Mouse (Mus musculus): ENCODE data around the gene Ccdc151. TPM values are rescaled to one million over a fixed set of nuclear protein-coding genes. Genes with fewer than 3 reads are reported as not detected.
A peak's percentile ranks its signal among the peaks of the same experiment; 100 is the strongest.

The Ccdc151 gene
- polyA plus RNA-seq (2014; fragmentation: Nextera tagmentation; extraction: Ambion mirVana) = 2.7 and 3.5 TPM in 2 replicates

DNA sequence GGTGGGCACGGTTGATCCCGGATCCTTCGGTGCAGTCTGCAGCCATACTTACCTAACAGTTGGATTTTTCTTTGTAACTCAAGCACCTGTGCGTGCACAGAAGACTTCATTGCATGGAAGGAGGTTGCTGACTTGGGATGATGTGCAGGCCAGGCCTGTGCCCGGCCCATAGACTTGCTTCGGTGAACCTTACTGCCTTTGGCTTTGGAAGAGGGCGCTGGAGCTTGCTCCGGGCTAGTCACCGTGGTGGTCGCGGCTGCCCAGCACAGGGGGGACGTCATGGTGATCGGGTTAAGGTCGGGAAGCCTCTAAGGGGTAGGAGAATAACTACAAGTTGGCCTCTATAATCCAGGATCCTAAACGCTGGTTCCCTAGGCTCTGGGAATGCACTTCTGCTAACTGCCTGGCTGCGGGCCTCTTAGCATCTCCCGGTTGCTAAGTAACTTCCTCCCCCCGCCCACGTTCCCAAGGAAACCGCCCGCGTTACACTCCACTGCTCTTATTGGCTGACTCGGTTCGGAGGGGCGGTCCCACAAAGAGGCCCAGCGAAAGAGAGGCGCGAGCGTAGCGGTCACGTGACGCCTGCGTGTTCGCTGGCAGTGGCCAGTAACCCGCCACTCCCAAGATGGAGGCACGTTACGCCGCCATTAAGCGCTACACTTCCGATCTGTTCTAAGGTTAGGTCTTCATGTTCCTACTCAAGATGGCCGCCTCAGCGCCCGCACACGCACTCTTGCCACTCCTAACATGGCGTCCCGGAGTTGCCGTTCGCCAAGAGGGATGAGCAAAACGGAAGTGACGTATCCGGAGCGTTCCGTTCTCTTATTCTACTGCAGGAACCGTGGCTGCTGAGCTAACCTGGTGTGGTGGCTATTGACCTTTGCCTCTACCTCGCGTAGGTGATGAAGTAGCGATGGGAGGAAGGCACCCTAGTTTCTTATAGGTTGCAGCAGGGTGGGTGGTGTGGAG, at the start of gene Ccdc151, which contains the start of gene Prkcsh:
Gene Ccdc151, minus strand, starts transcription at position 441 of the 969 bp plus-strand sequence.
Gene Prkcsh, plus strand, starts transcription at position 613 of the 969 bp plus-strand sequence.
- H3K36me3 ChIP-seq (ENCODE audit: control insufficient read depth, insufficient read depth, low read length) = peaks cover 6% of the 10 kb centered on the region
- peak; percentile 100 for DNase-seq (ENCODE audit: low spot score)

GRCm38 (mm10) chr9:22051958-22052254, 49.5 kb upstream of the Ccdc151 start, which contains the start of gene Elavl3:
Elavl3 (minus strand) TSS chr9:22052023.
- Histone ChIP-seq H3K4me1 (ENCODE audit: control insufficient read depth, insufficient read depth, low read length) (peaks cover 16% of the 10 kb centered on the region), H3K9me3 (ENCODE audit: control insufficient read depth, low read length) (no peaks in the 10 kb centered on the region), H3K4me2 (ENCODE audit: low read depth) (peak within 1 kb of the TSS; percentile 68), H3K4me3 (ENCODE audit: low read depth, low read length) (peak within 1 kb of the TSS; percentile 81), H3K36me3 (ENCODE audit: control insufficient read depth, insufficient read depth, low read length) (no peaks in the 10 kb centered on the region), H3K27me3 (ENCODE audit: control insufficient read depth, insufficient read depth, low read length) (peaks cover 19% of the 10 kb centered on the region), H3K27ac (ENCODE audit: low read depth, low read length) (peak within 1 kb of the TSS; percentile 80), H3K9ac (ENCODE audit: low read length) (peak within 1 kb of the TSS; percentile 89)
- DNase-seq (ENCODE audit: low spot score) (peak; percentile 89), ATAC-seq (ENCODE audit: insufficient read depth, low FRiP score, low TSS enrichment) (peak; percentile 73)
- WGBS = under 1% methylated on average over 21 of the region's 28 CpGs

More for the DNA sequence above, at the start of gene Ccdc151, which contains the start of gene Prkcsh:
- H3K27ac ChIP-seq (ENCODE audit: low read depth, low read length) = peak within 1 kb of the TSS; percentile 11; the same call in 1 of the 2 replicates
- peak within 1 kb of the TSS; percentile 58 for H3K9ac ChIP-seq (ENCODE audit: low read length)
- peak; percentile 98 for ATAC-seq (ENCODE audit: insufficient read depth, low FRiP score, low TSS enrichment)
- H3K4me1 ChIP-seq (ENCODE audit: control insufficient read depth, insufficient read depth, low read length) = peaks cover 9% of the 10 kb centered on the region
- no peaks in the 10 kb centered on the region for H3K27me3 ChIP-seq (ENCODE audit: control insufficient read depth, insufficient read depth, low read length)
- WGBS = 6% methylated on average over 57 of the region's 57 CpGs
- peak within 1 kb of the TSS; percentile 92 for H3K4me2 ChIP-seq (ENCODE audit: low read depth)
- H3K4me3 ChIP-seq (ENCODE audit: low read depth, low read length) = peak within 1 kb of the TSS; percentile 70
- no peaks in the 10 kb centered on the region for H3K9me3 ChIP-seq (ENCODE audit: control insufficient read depth, low read length)

GRCm38 (mm10) chr9:22051161-22051957, 48.9 kb upstream of the Ccdc151 start:
- peak; percentile 21 for ATAC-seq (ENCODE audit: insufficient read depth, low FRiP score, low TSS enrichment)
- DNase-seq (ENCODE audit: low spot score) = peak; percentile 59
- Histone ChIP-seq H3K9ac (ENCODE audit: low read length) (peak overlapping the region; percentile 89), H3K36me3 (ENCODE audit: control insufficient read depth, insufficient read depth, low read length) (no peaks in the 10 kb centered on the region), H3K27me3 (ENCODE audit: control insufficient read depth, insufficient read depth, low read length) (peaks cover 19% of the 10 kb centered on the region), H3K9me3 (ENCODE audit: control insufficient read depth, low read length) (no peaks in the 10 kb centered on the region), H3K4me3 (ENCODE audit: low read depth, low read length) (peak overlapping the region; percentile 81), H3K4me2 (ENCODE audit: low read depth) (peak overlapping the region; percentile 68), H3K4me1 (ENCODE audit: control insufficient read depth, insufficient read depth, low read length) (peaks cover 16% of the 10 kb centered on the region), H3K27ac (ENCODE audit: low read depth, low read length) (peak overlapping the region; percentile 80)
- WGBS = 1% methylated on average over 57 of the region's 67 CpGs

- H3K4me3 ChIP-seq (ENCODE audit: low read depth, low read length) = peak overlapping the region; percentile 81
- H3K4me1 ChIP-seq (ENCODE audit: control insufficient read depth, insufficient read depth, low read length) = peaks cover 16% of the 10 kb centered on the region
- peak; percentile 67 for ATAC-seq (ENCODE audit: insufficient read depth, low FRiP score, low TSS enrichment)
Observed at GRCm38 (mm10) chr9:22050351-22050889, 48.0 kb upstream of the Ccdc151 start.

GRCm38 (mm10) chr9:22049721-22050270, 47.4 kb upstream of the Ccdc151 start:
- Histone ChIP-seq H3K9ac (ENCODE audit: low read length) (peak overlapping the region; percentile 89), H3K4me3 (ENCODE audit: low read depth, low read length) (peak overlapping the region; percentile 81), H3K36me3 (ENCODE audit: control insufficient read depth, insufficient read depth, low read length) (no peaks in the 10 kb centered on the region), H3K9me3 (ENCODE audit: control insufficient read depth, low read length) (no peaks in the 10 kb centered on the region), H3K27ac (ENCODE audit: low read depth, low read length) (peak overlapping the region; percentile 80), H3K4me2 (ENCODE audit: low read depth) (peak overlapping the region; percentile 68), H3K27me3 (ENCODE audit: control insufficient read depth, insufficient read depth, low read length) (peaks cover 19% of the 10 kb centered on the region), H3K4me1 (ENCODE audit: control insufficient read depth, insufficient read depth, low read length) (peaks cover 16% of the 10 kb centered on the region)
- WGBS = 57% methylated on average over 4 of the region's 4 CpGs
- ATAC-seq (ENCODE audit: insufficient read depth, low FRiP score, low TSS enrichment) (no peak), DNase-seq (ENCODE audit: low spot score) (peak; percentile 36)

More at GRCm38 (mm10) chr9:22050351-22050889, 48.0 kb upstream of the Ccdc151 start:
- peak; percentile 91 for DNase-seq (ENCODE audit: low spot score)
- no peaks in the 10 kb centered on the region for H3K9me3 ChIP-seq (ENCODE audit: control insufficient read depth, low read length)
- H3K27me3 ChIP-seq (ENCODE audit: control insufficient read depth, insufficient read depth, low read length) = peaks cover 19% of the 10 kb centered on the region
- under 1% methylated on average over 41 of the region's 43 CpGs for WGBS
- peak overlapping the region; percentile 89 for H3K9ac ChIP-seq (ENCODE audit: low read length)
- no peaks in the 10 kb centered on the region for H3K36me3 ChIP-seq (ENCODE audit: control insufficient read depth, insufficient read depth, low read length)
- H3K27ac ChIP-seq (ENCODE audit: low read depth, low read length) = peak overlapping the region; percentile 80
- H3K4me2 ChIP-seq (ENCODE audit: low read depth) = peak overlapping the region; percentile 68

DNA sequence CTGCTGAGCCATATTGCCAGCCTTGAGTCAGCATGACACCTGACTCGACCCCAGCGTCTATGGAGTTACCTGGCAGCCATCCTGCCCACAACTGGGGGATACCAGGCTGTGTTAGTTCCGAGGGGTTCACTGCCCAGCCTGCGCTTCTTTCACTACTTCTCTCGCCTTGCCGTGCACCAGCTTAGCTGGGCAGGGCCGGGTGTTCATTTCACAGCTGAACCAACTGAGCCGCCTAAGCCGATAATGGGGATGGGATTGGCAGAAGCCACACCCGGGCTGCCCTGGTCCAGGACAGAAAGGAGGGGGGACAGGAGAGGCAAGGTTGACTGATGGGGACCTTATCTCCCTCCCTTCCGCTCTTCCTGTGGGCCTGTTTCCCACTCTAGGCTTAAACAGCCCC, 46.9 kb upstream of the Ccdc151 start:
- H3K36me3 ChIP-seq (ENCODE audit: control insufficient read depth, insufficient read depth, low read length) = no peaks in the 10 kb centered on the region
- H3K9me3 ChIP-seq (ENCODE audit: control insufficient read depth, low read length) = no peaks in the 10 kb centered on the region
- peak overlapping the region; percentile 80 for H3K27ac ChIP-seq (ENCODE audit: low read depth, low read length)
- 76% methylated on average over 11 of the region's 11 CpGs for WGBS
- H3K9ac ChIP-seq (ENCODE audit: low read length) = peak overlapping the region; percentile 89
- DNase-seq (ENCODE audit: low spot score) (no peak), ATAC-seq (ENCODE audit: insufficient read depth, low FRiP score, low TSS enrichment) (no peak)
- H3K27me3 ChIP-seq (ENCODE audit: control insufficient read depth, insufficient read depth, low read length) = peaks cover 19% of the 10 kb centered on the region
- peak overlapping the region; percentile 81 for H3K4me3 ChIP-seq (ENCODE audit: low read depth, low read length)
- H3K4me1 ChIP-seq (ENCODE audit: control insufficient read depth, insufficient read depth, low read length) = peaks cover 13% of the 10 kb centered on the region
- peak overlapping the region; percentile 68 for H3K4me2 ChIP-seq (ENCODE audit: low read depth)

- Histone ChIP-seq H3K36me3 (ENCODE audit: control insufficient read depth, insufficient read depth, low read length) (no peaks in the 10 kb centered on the region), H3K4me2 (ENCODE audit: low read depth) (no peak overlapping the region), H3K4me3 (ENCODE audit: low read depth, low read length) (no peak overlapping the region), H3K9me3 (ENCODE audit: control insufficient read depth, low read length) (no peaks in the 10 kb centered on the region), H3K4me1 (ENCODE audit: control insufficient read depth, insufficient read depth, low read length) (peaks cover 13% of the 10 kb centered on the region), H3K27ac (ENCODE audit: low read depth, low read length) (no peak overlapping the region), H3K27me3 (ENCODE audit: control insufficient read depth, insufficient read depth, low read length) (peaks cover 16% of the 10 kb centered on the region), H3K9ac (ENCODE audit: low read length) (no peak overlapping the region)
- no peak for DNase-seq (ENCODE audit: low spot score)
- WGBS = 66% methylated on average over 9 of the region's 9 CpGs
- no peak for ATAC-seq (ENCODE audit: insufficient read depth, low FRiP score, low TSS enrichment)
Observed at GRCm38 (mm10) chr9:22047329-22047728, 44.9 kb upstream of the Ccdc151 start.

GRCm38 (mm10) chr9:22041832-22042231, 39.4 kb upstream of the Ccdc151 start:
- H3K36me3 ChIP-seq (ENCODE audit: control insufficient read depth, insufficient read depth, low read length) = peaks cover 2% of the 10 kb centered on the region; the same call in 1 of the 2 replicates
- WGBS = 58% methylated on average over 2 of the region's 2 CpGs
- no peak overlapping the region for H3K4me3 ChIP-seq (ENCODE audit: low read depth, low read length)
- no peaks in the 10 kb centered on the region for H3K27me3 ChIP-seq (ENCODE audit: control insufficient read depth, insufficient read depth, low read length)
- no peak overlapping the region for H3K27ac ChIP-seq (ENCODE audit: low read depth, low read length)
- H3K4me2 ChIP-seq (ENCODE audit: low read depth) = no peak overlapping the region
- H3K4me1 ChIP-seq (ENCODE audit: control insufficient read depth, insufficient read depth, low read length) = no peaks in the 10 kb centered on the region
- ATAC-seq (ENCODE audit: insufficient read depth, low FRiP score, low TSS enrichment) (no peak), DNase-seq (ENCODE audit: low spot score) (no peak)
- no peak overlapping the region for H3K9ac ChIP-seq (ENCODE audit: low read length)
- no peaks in the 10 kb centered on the region for H3K9me3 ChIP-seq (ENCODE audit: control insufficient read depth, low read length)
